Mouse (Mus musculus): ENCODE results near the gene Fam186a. TPM values are rescaled to one million over a fixed set of nuclear protein-coding genes. Genes with fewer than 3 reads are reported as not detected.

Gene Fam186a
- total RNA-seq, 1 experiment = 0.13 TPM

DNA sequence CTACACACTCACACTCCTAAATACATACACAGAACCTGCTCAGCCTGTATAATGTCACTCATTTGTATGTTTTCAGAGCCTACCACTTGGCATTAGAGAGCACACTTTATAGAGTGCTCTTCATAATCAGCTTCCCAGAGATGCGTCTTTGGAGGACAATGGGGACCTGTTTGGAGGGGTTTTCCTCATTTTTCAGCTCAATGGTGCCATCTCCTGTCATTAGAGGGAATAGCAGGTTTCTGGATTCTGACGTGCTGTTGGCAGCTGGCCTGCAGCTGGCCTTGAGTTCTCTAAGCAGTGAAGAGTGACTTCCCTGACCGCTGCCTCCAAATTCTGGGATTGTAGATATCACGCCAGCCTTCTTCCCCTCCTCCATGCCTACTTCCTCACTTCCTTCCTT, 62.5 kb downstream of the Fam186a start:
- H3K9ac ChIP-seq (ENCODE audit: insufficient read depth, low read depth, low read length, poor library complexity, severe bottlenecking) = no peak overlapping the region
- in situ Hi-C loops (cut with MboI; ENCODE audit: low sequenced_read_pairs in 2 of 2, unreplicated experiment in 2 of 2) = loop anchor here in 1 of 2 experiments (10.0 kb wide), 1 partner anchor 190 kb away; the partner anchor contains the start of gene Gpd1
- H3K36me3 ChIP-seq (ENCODE audit: control insufficient read depth, insufficient read depth, low read length, poor library complexity, severe bottlenecking) = no peaks in the 10 kb centered on the region
- no peak overlapping the region for H3K4me3 ChIP-seq (ENCODE audit: insufficient read depth in 1 of 2, low read depth in 1 of 2, low read length in 2 of 2, poor library complexity in 1 of 2, severe bottlenecking in 1 of 2)
- TF ChIP-seq HCFC1 (IDR thresholded peaks at IDR 0.05; ENCODE audit: borderline replicate concordance, insufficient read depth, low read length) = no peak
- TF ChIP-seq ZC3H11A (IDR thresholded peaks at IDR 0.05; ENCODE audit: borderline replicate concordance, low read depth, low read length) = peak; percentile 90
- TF ChIP-seq MAFK (IDR thresholded peaks at IDR 0.05; ENCODE audit: insufficient read depth, low read depth, low read length) = no peak
- TF ChIP-seq ZNF384 (IDR thresholded peaks at IDR 0.05; ENCODE audit: low read depth, low read length) = no peak
- TF ChIP-seq CHD2 (IDR thresholded peaks at IDR 0.05; ENCODE audit: low read depth, low read length) = no peak
- peak; percentile 84 for DNase-seq (ENCODE audit: low read depth, low spot score)
- no peaks in the 10 kb centered on the region for H3K9me3 ChIP-seq (ENCODE audit: control insufficient read depth, insufficient read depth, low read depth, low read length)
- peaks cover 0 to 2% of the 10 kb centered on the region in 2 experiments; a peak in 1 of 4 replicates for H3K4me1 ChIP-seq (ENCODE audit: control insufficient read depth in 2 of 2, insufficient read depth in 2 of 2, low read length in 2 of 2, poor library complexity in 1 of 2)
- no peak overlapping the region for H3K27ac ChIP-seq (ENCODE audit: insufficient read depth, low read depth, low read length, poor library complexity, severe bottlenecking)

DNA sequence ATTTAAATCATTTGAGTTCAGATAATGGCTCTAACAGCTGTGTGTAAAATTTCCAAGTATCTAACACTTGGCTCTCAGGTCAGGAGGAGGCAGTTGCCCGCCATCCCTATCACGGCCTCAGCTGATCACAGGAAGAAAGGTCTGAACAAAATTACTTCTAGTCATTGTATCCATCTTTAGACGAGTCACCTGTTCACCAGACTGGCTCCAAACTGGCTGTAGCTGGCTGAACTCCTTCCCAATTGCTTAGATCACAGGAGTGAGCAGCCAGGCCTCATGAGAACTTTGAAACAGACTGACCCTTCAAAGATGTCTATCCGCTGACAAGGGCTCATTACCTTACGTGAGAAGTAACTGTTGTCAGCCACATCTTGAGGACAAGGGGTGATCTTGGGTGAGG, 63.6 kb downstream of the Fam186a start:
- Histone ChIP-seq H3K27ac (ENCODE audit: insufficient read depth, low read depth, low read length, poor library complexity, severe bottlenecking) (no peak overlapping the region), H3K36me3 (ENCODE audit: control insufficient read depth, insufficient read depth, low read length, poor library complexity, severe bottlenecking) (no peaks in the 10 kb centered on the region), H3K9me3 (ENCODE audit: control insufficient read depth, insufficient read depth, low read depth, low read length) (no peaks in the 10 kb centered on the region), H3K9ac (ENCODE audit: insufficient read depth, low read depth, low read length, poor library complexity, severe bottlenecking) (no peak overlapping the region), H3K4me3 (ENCODE audit: insufficient read depth in 1 of 2, low read depth in 1 of 2, low read length in 2 of 2, poor library complexity in 1 of 2, severe bottlenecking in 1 of 2) (no peak overlapping the region), H3K4me1 (ENCODE audit: control insufficient read depth in 2 of 2, insufficient read depth in 2 of 2, low read length in 2 of 2, poor library complexity in 1 of 2) (no peaks in the 10 kb centered on the region)
- no peak for TF ChIP-seq ZNF384 (IDR thresholded peaks at IDR 0.05; ENCODE audit: low read depth, low read length)
- in situ Hi-C loops (cut with MboI; ENCODE audit: low sequenced_read_pairs in 2 of 2, unreplicated experiment in 2 of 2) = loop anchor here in 1 of 2 experiments (10.0 kb wide), 1 partner anchor 188 kb away; the partner anchor contains the start of gene Gpd1
- DNase-seq (ENCODE audit: low read depth, low spot score) = no peak

DNA sequence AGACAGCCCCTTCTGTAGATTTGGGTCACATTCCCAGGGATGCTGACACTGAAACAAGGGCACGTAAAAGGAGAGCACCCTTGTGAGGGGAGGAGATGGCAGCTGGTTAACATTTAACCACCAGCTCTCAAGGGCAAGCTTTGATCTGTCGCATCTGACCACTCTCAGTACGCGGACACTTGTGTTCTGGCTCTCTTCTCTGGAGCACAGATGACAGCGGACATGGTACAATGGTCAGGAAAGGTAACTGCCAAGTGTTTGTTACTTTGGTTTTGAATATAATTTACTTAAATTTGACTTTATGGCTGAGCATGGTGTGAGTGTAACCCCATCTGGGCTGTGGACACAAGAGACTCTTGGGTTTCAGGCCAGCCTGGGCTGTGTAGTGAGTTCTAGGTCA, 64.1 kb downstream of the Fam186a start:
- no peak overlapping the region for H3K4me3 ChIP-seq (ENCODE audit: insufficient read depth in 1 of 2, low read depth in 1 of 2, low read length in 2 of 2, poor library complexity in 1 of 2, severe bottlenecking in 1 of 2)
- in situ Hi-C loops (cut with MboI; ENCODE audit: low sequenced_read_pairs in 2 of 2, unreplicated experiment in 2 of 2) = loop anchor here in 1 of 2 experiments (10.0 kb wide), 1 partner anchor 188 kb away; the partner anchor contains the start of gene Gpd1
- TF ChIP-seq ZNF384 (IDR thresholded peaks at IDR 0.05; ENCODE audit: low read depth, low read length) = no peak
- no peak for TF ChIP-seq CHD2 (IDR thresholded peaks at IDR 0.05; ENCODE audit: low read depth, low read length)
- TF ChIP-seq ZC3H11A (IDR thresholded peaks at IDR 0.05; ENCODE audit: borderline replicate concordance, low read depth, low read length) = no peak
- no peak for TF ChIP-seq HCFC1 (IDR thresholded peaks at IDR 0.05; ENCODE audit: borderline replicate concordance, insufficient read depth, low read length)
- no peak for TF ChIP-seq MAFK (IDR thresholded peaks at IDR 0.05; ENCODE audit: insufficient read depth, low read depth, low read length)

DNA sequence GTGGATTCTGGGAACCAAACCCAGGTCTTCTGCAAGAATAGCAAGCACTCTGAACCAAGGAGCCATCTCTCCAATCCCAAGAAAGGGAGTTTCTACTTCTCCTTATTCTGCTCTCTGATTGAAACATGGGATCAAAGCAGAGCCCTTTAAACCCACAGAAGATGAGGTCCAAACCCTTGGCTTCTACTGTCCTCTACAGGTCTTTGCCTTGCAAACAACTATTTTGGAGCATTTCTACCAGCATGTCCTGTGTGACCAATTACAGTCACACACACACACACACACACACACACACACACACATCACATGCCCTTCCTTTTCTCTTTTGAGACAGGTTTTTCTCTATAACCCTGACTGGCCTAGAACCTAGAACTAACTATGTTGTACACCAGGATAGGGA, 70.2 kb downstream of the Fam186a start:
- H3K4me3 ChIP-seq (ENCODE audit: insufficient read depth in 1 of 2, low read depth in 1 of 2, low read length in 2 of 2, poor library complexity in 1 of 2, severe bottlenecking in 1 of 2) = no peak overlapping the region
- in situ Hi-C loops (cut with MboI; ENCODE audit: low sequenced_read_pairs in 2 of 2, unreplicated experiment in 2 of 2) = no loop called here

More for the DNA sequence above, 64.1 kb downstream of the Fam186a start:
- DNase-seq (ENCODE audit: low read depth, low spot score) = no peak
- H3K4me1 ChIP-seq (ENCODE audit: control insufficient read depth in 2 of 2, insufficient read depth in 2 of 2, low read length in 2 of 2, poor library complexity in 1 of 2) = no peaks in the 10 kb centered on the region
- no peak overlapping the region for H3K9ac ChIP-seq (ENCODE audit: insufficient read depth, low read depth, low read length, poor library complexity, severe bottlenecking)
- no peaks in the 10 kb centered on the region for H3K36me3 ChIP-seq (ENCODE audit: control insufficient read depth, insufficient read depth, low read length, poor library complexity, severe bottlenecking)
- H3K9me3 ChIP-seq (ENCODE audit: control insufficient read depth, insufficient read depth, low read depth, low read length) = no peaks in the 10 kb centered on the region
- H3K27ac ChIP-seq (ENCODE audit: insufficient read depth, low read depth, low read length, poor library complexity, severe bottlenecking) = no peak overlapping the region

DNA sequence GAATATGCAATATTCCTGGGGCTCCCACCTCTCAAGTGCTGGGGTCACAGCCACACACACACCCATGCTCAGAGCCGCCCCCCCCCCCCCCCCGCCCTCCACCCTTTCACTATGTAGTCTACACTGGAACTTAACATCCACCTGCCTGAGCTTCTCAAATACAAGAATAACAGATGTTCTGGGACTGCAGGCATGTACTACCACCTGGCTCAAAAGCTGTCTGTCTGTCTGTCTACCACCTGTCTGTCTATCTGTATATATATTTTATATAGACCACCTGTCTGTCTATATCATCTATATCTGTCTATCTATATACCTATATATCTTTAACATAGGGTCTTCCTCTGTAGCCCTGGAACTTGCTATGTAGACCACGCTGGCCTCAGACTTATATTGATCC, 75.5 kb downstream of the Fam186a start:
- DNase-seq (ENCODE audit: low read depth, low spot score) = no peak
- no peak for TF ChIP-seq ZC3H11A (IDR thresholded peaks at IDR 0.05; ENCODE audit: borderline replicate concordance, low read depth, low read length)
- no peak for TF ChIP-seq HCFC1 (IDR thresholded peaks at IDR 0.05; ENCODE audit: borderline replicate concordance, insufficient read depth, low read length)
- TF ChIP-seq ZNF384 (IDR thresholded peaks at IDR 0.05; ENCODE audit: low read depth, low read length) = no peak
- no peak for TF ChIP-seq MAFK (IDR thresholded peaks at IDR 0.05; ENCODE audit: insufficient read depth, low read depth, low read length)
- TF ChIP-seq CHD2 (IDR thresholded peaks at IDR 0.05; ENCODE audit: low read depth, low read length) = no peak
- Histone ChIP-seq H3K36me3 (ENCODE audit: control insufficient read depth, insufficient read depth, low read length, poor library complexity, severe bottlenecking) (no peaks in the 10 kb centered on the region), H3K9me3 (ENCODE audit: control insufficient read depth, insufficient read depth, low read depth, low read length) (no peaks in the 10 kb centered on the region), H3K9ac (ENCODE audit: insufficient read depth, low read depth, low read length, poor library complexity, severe bottlenecking) (no peak overlapping the region), H3K4me3 (ENCODE audit: insufficient read depth in 1 of 2, low read depth in 1 of 2, low read length in 2 of 2, poor library complexity in 1 of 2, severe bottlenecking in 1 of 2) (no peak overlapping the region), H3K4me1 (ENCODE audit: control insufficient read depth in 2 of 2, insufficient read depth in 2 of 2, low read length in 2 of 2, poor library complexity in 1 of 2) (peaks cover 3 to 18% of the 10 kb centered on the region in 2 experiments; a peak in 3 of 4 replicates), H3K27ac (ENCODE audit: insufficient read depth, low read depth, low read length, poor library complexity, severe bottlenecking) (no peak overlapping the region)
- in situ Hi-C loops (cut with MboI; ENCODE audit: low sequenced_read_pairs in 2 of 2, unreplicated experiment in 2 of 2) = no loop called here

More for the DNA sequence above, 70.2 kb downstream of the Fam186a start:
- H3K36me3 ChIP-seq (ENCODE audit: control insufficient read depth, insufficient read depth, low read length, poor library complexity, severe bottlenecking) = no peaks in the 10 kb centered on the region
- H3K9ac ChIP-seq (ENCODE audit: insufficient read depth, low read depth, low read length, poor library complexity, severe bottlenecking) = no peak overlapping the region
- no peak overlapping the region for H3K27ac ChIP-seq (ENCODE audit: insufficient read depth, low read depth, low read length, poor library complexity, severe bottlenecking)
- no peak for TF ChIP-seq MAFK (IDR thresholded peaks at IDR 0.05; ENCODE audit: insufficient read depth, low read depth, low read length)
- peaks cover 0 to 3% of the 10 kb centered on the region in 2 experiments; a peak in 1 of 4 replicates for H3K4me1 ChIP-seq (ENCODE audit: control insufficient read depth in 2 of 2, insufficient read depth in 2 of 2, low read length in 2 of 2, poor library complexity in 1 of 2)
- no peak for DNase-seq (ENCODE audit: low read depth, low spot score)
- H3K9me3 ChIP-seq (ENCODE audit: control insufficient read depth, insufficient read depth, low read depth, low read length) = no peaks in the 10 kb centered on the region
